ENCODE assay signal across 7 mouse cellular contexts in the genomic region with DNA sequence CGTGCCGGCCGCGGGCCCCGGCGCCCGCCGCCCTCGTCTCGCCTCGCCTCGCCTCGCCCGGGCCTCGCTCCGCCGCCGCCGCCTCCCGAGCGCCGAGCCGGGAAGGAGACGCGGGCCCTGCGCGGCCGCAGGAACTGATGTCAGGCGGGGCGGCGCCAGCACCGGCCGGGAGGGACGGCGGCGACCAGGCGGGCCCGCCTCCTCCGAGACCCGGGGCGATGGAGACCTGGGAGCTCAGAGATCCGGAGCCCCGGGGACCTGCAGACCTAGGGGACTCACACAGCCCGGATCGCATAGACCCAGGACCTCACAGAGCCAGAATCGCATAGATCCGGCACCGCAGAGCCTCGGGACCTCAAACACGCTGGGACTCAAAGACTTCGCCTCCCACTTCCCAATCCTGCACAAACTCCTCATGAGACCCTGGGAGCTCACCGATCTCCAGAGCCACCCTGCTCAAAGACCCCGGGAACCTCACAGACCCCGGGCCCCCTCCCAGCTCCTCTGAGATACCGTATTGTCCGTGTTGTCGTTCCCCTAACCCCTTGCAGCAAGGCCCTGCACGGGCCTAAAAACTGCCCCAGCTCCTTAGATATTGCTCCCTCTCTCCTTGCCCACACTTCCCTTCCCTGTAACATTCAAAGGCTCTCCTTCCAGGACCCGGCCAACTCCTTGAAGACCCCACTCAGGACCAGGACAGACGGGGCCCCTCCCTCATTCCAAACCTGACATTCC. TPM values are rescaled to one million over a fixed set of nuclear protein-coding genes. Genes with fewer than 3 reads are reported as not detected.
DNase-seq lines count a peak whose midpoint lies in the region; ATAC-seq and TF ChIP-seq lines count a peak whose summit lies in the region.

No protein-coding gene starts in this region.

- peak; percentile 80 to 90 for DNase-seq in cerebellum, postnatal 25 days
- DNase-seq in gastrocnemius, adult 2 months, result peak; percentile 89
- DNase-seq in hindbrain, postnatal 0 days (ENCODE audit: low spot score), result peak; percentile 83
- DNase-seq in left cerebral cortex, postnatal 36 days (ENCODE audit: low spot score in 2 of 2), result peak; percentile 76 to 82
- peak; percentile 51 for DNase-seq in mesoderm, embryonic 11.5 days (ENCODE audit: low read depth, low spot score)
- peak; percentile 56 to 57 for DNase-seq in right cerebral cortex, postnatal 36 days (ENCODE audit: low spot score in 2 of 2)

- intact Hi-C loops in gastrocnemius, adult 2 months (cut with DNase I), result loop anchor here (5.0 kb wide), 1 partner anchor 123 kb away; no protein-coding TSS in a partner anchor
- intact Hi-C loops in left cerebral cortex, postnatal 36 days (cut with DNase I), result no loop called here

- peak; percentile 83 for ATAC-seq in activated CD4-positive, CD25-positive, alpha-beta regulatory T cell, adult 4 months
- ATAC-seq in hindbrain, postnatal 0 days, result peak; percentile 77

- no peaks in the 10 kb centered on the region for H3K9me3 ChIP-seq in hindbrain, postnatal 0 days (ENCODE audit: low read length)

- peak overlapping the region; percentile 96 for H3K9ac ChIP-seq in hindbrain, postnatal 0 days (replicated peaks; ENCODE audit: low read length)

- peak overlapping the region; percentile 95 for H3K4me3 ChIP-seq in gastrocnemius, adult 2 months
- H3K4me3 ChIP-seq in hindbrain, postnatal 0 days (ENCODE audit: low read length), result peak overlapping the region; percentile 83

- no peak for TF ChIP-seq CTCF in gastrocnemius, adult 2 months (IDR thresholded peaks at IDR 0.05)
- no peak for TF ChIP-seq CTCF in hindbrain, postnatal 0 days (IDR thresholded peaks at IDR 0.05; ENCODE audit: low read depth)

- peaks cover 6% of the 10 kb centered on the region; the same call in 1 of the 2 replicates for H3K4me1 ChIP-seq in hindbrain, postnatal 0 days (ENCODE audit: insufficient read depth, low read length)

- 1% methylated on average over 53 of the region's 60 CpGs for WGBS in hindbrain, postnatal 0 days

- H3K27me3 ChIP-seq in hindbrain, postnatal 0 days (ENCODE audit: insufficient read depth, low read length), result no peaks in the 10 kb centered on the region

- H3K27ac ChIP-seq in gastrocnemius, adult 2 months, result peak overlapping the region; percentile 96
- H3K27ac ChIP-seq in hindbrain, postnatal 0 days, result peak overlapping the region; percentile 92

- peaks cover 7% of the 10 kb centered on the region; the same call in 1 of the 2 replicates for H3K36me3 ChIP-seq in hindbrain, postnatal 0 days (ENCODE audit: insufficient read depth, low read length)

- H3K4me2 ChIP-seq in hindbrain, postnatal 0 days (ENCODE audit: low read depth, low read length), result peak overlapping the region; percentile 91

RNA-seq across cellular contexts. Expression of a gene that starts 0.5 kb away (rescaled TPM):
- polyA plus RNA-seq in activated CD4-positive, CD25-positive, alpha-beta regulatory T cell, adult 4 months (2017; shearing (Covaris generic)), result 1 to 10 TPM; 3.3 to 3.4 TPM
- total RNA-seq in gastrocnemius, adult 2 months (2021), result 10 to 100 TPM; 32.9 to 34.7 TPM
- total RNA-seq in hindbrain, postnatal 0 days (2014; rRNA removed), result 45.8 and 47.6 TPM in 2 replicates
- 6.1 and 6.4 TPM in 2 replicates for polyA plus RNA-seq in hindbrain, postnatal 0 days (2015; fragmentation: Nextera tagmentation; extraction: Ambion mirVana)
- 10 to 100 TPM; 90.7 to 91.7 TPM for total RNA-seq in left cerebral cortex, postnatal 36 days (2021)

RNA-seq across cellular contexts. Expression of a gene that starts 21.2 kb away (rescaled TPM):
- polyA plus RNA-seq in activated CD4-positive, CD25-positive, alpha-beta regulatory T cell, adult 4 months (2017; shearing (Covaris generic)), result not detected
- total RNA-seq in gastrocnemius, adult 2 months (2021), result 1 to 10 TPM; 3.8 to 5.6 TPM
- 3.0 and 13.6 TPM in 2 replicates for total RNA-seq in hindbrain, postnatal 0 days (2014; rRNA removed)
- polyA plus RNA-seq in hindbrain, postnatal 0 days (2015; fragmentation: Nextera tagmentation; extraction: Ambion mirVana), result 0.32 TPM in 1 of 2 replicates, not detected in the other
- 1 to 10 TPM in 1 of 2 experiments, not detected in 1; 2.9 TPM for total RNA-seq in left cerebral cortex, postnatal 36 days (2021)

RNA-seq across cellular contexts. Expression of a gene that starts 40.6 kb away (rescaled TPM):
- not detected for polyA plus RNA-seq in activated CD4-positive, CD25-positive, alpha-beta regulatory T cell, adult 4 months (2017; shearing (Covaris generic))
- 10 to 100 TPM; 10.3 to 26.9 TPM for total RNA-seq in gastrocnemius, adult 2 months (2021)
- total RNA-seq in hindbrain, postnatal 0 days (2014; rRNA removed), result 18.1 and 22.2 TPM in 2 replicates
- 3.0 and 3.6 TPM in 2 replicates for polyA plus RNA-seq in hindbrain, postnatal 0 days (2015; fragmentation: Nextera tagmentation; extraction: Ambion mirVana)
- 1 to 10 TPM; 3.0 to 4.3 TPM for total RNA-seq in left cerebral cortex, postnatal 36 days (2021)

RNA-seq across cellular contexts. Expression of a gene that starts 45.7 kb away (rescaled TPM):
- polyA plus RNA-seq in activated CD4-positive, CD25-positive, alpha-beta regulatory T cell, adult 4 months (2017; shearing (Covaris generic)), result under 1 TPM in 1 of 2 experiments, not detected in 1; 0.19 TPM
- 1 to 10 TPM in 1 of 2 experiments, under 1 TPM in 1; 0.61 to 3.2 TPM for total RNA-seq in gastrocnemius, adult 2 months (2021)
- total RNA-seq in hindbrain, postnatal 0 days (2014; rRNA removed), result 1.3 and 1.6 TPM in 2 replicates
- 1.3 and 1.5 TPM in 2 replicates for polyA plus RNA-seq in hindbrain, postnatal 0 days (2015; fragmentation: Nextera tagmentation; extraction: Ambion mirVana)
- 1 to 10 TPM in 1 of 2 experiments, under 1 TPM in 1; 0.35 to 1.3 TPM for total RNA-seq in left cerebral cortex, postnatal 36 days (2021)

RNA-seq across cellular contexts. Expression of a gene that starts 58.3 kb away (rescaled TPM):
- under 1 TPM in 1 of 2 experiments, not detected in 1; 0.29 TPM for polyA plus RNA-seq in activated CD4-positive, CD25-positive, alpha-beta regulatory T cell, adult 4 months (2017; shearing (Covaris generic))
- total RNA-seq in gastrocnemius, adult 2 months (2021), result 1 to 10 TPM; 1.1 to 1.5 TPM
- 22.5 and 26.7 TPM in 2 replicates for total RNA-seq in hindbrain, postnatal 0 days (2014; rRNA removed)
- polyA plus RNA-seq in hindbrain, postnatal 0 days (2015; fragmentation: Nextera tagmentation; extraction: Ambion mirVana), result 21.7 and 25.6 TPM in 2 replicates
- 1 to 10 TPM in 1 of 2 experiments, under 1 TPM in 1; 0.68 to 1.2 TPM for total RNA-seq in left cerebral cortex, postnatal 36 days (2021)

Comparison
In these comparisons a context has a peak if more than half of its experiments do, and no peak if none do; other contexts are left out.
1. Peak in every context shown above with its lines: DNase-seq, ATAC-seq, H3K4me3 ChIP-seq and H3K27ac ChIP-seq.